Mouse (Mus musculus) myocyte (in vitro differentiated cells): Measurements from ENCODE around the gene Aarsd1. TPM values are rescaled to one million over a fixed set of nuclear protein-coding genes. Genes with fewer than 3 reads are reported as not detected.

Source experiments
- H3K27me3 ChIP-seq: one replicate; pipeline ENCODE4 v1.6.1; 2011; ENCODE audit not compliant: control insufficient read depth, insufficient read depth, insufficient read length
- H3K36me3 ChIP-seq: one replicate; pipeline ENCODE4 v1.6.1; 2011; ENCODE audit not compliant: control insufficient read depth, insufficient read depth
- H3K4me2 ChIP-seq: one replicate; pipeline ENCODE4 v1.6.1; 2011; ENCODE audit warnings: low read depth, control low read depth
- H3K4me3 ChIP-seq: one replicate; pipeline ENCODE4 v1.5.1; 2011; ENCODE audit warnings: mild to moderate bottlenecking, control low read depth, moderate library complexity
- H3K79me2 ChIP-seq: one replicate; pipeline ENCODE4 v1.6.1; 2011; ENCODE audit not compliant: control insufficient read depth, insufficient read depth
- H3ac ChIP-seq: one replicate; pipeline ENCODE4 v1.6.1; 2011; ENCODE audit not compliant: control insufficient read depth, insufficient read length
- CEBPB ChIP-seq: IDR thresholded peaks from 2 replicates; pipeline ENCODE4 v1.6.1; 2011; ENCODE audit warnings: mild to moderate bottlenecking, moderate library complexity; ENCODE audit not compliant: poor library complexity, insufficient read depth, severe bottlenecking
- E2F4 ChIP-seq: IDR thresholded peaks from one replicate; pipeline ENCODE4 v1.6.1; 2011; ENCODE audit warnings: mild to moderate bottlenecking, control low read depth, moderate library complexity; ENCODE audit not compliant: insufficient read depth
- MAX ChIP-seq: IDR thresholded peaks from one replicate; pipeline ENCODE4 v1.6.1; 2011; ENCODE audit warnings: low read depth, mild to moderate bottlenecking, control low read depth
- MYOD1 ChIP-seq, 3 experiments: IDR thresholded peaks; one replicate each; pipeline ENCODE4 v1.6.1; 2011; ENCODE audit warnings: control low read depth in 2 of 3, low read depth in 2 of 3, mild to moderate bottlenecking in 2 of 3, moderate library complexity in 1 of 3; ENCODE audit not compliant: insufficient read length in 2 of 3, control insufficient read depth in 1 of 3
- MYOG ChIP-seq, 3 experiments: IDR thresholded peaks; one replicate each; pipeline ENCODE4 v1.6.1; 2011; ENCODE audit warnings: control low read depth in 2 of 3, low read depth in 2 of 3, mild to moderate bottlenecking in 2 of 3; ENCODE audit not compliant: insufficient read length in 2 of 3, control insufficient read depth in 1 of 3, insufficient read depth in 1 of 3
- POLR2A ChIP-seq: IDR thresholded peaks from one replicate; pipeline ENCODE4 v1.6.1; 2011; ENCODE audit warnings: low read depth, mild to moderate bottlenecking, control low read depth, moderate library complexity; ENCODE audit not compliant: insufficient read length
- POLR2AphosphoS2 ChIP-seq: IDR thresholded peaks from one replicate; pipeline ENCODE4 v1.6.1; 2011; ENCODE audit warnings: low read depth, control low read depth; ENCODE audit not compliant: insufficient read length
- REST ChIP-seq: IDR thresholded peaks from one replicate; pipeline ENCODE4 v1.6.1; 2011; ENCODE audit warnings: mild to moderate bottlenecking, control low read depth, moderate library complexity; ENCODE audit not compliant: insufficient read depth, insufficient read length
- SRF ChIP-seq: IDR thresholded peaks from one replicate; pipeline ENCODE4 v1.6.1; 2011; ENCODE audit warnings: low read depth; ENCODE audit not compliant: control insufficient read depth, insufficient read length
- TCF12 ChIP-seq: IDR thresholded peaks from one replicate; pipeline ENCODE4 v1.6.1; 2011; ENCODE audit warnings: mild to moderate bottlenecking, control low read depth; ENCODE audit not compliant: poor library complexity, insufficient read depth, severe bottlenecking
- TCF3 ChIP-seq: IDR thresholded peaks from one replicate; pipeline ENCODE4 v1.6.1; 2011; ENCODE audit warnings: low read depth, control low read depth; ENCODE audit not compliant: insufficient read length
- USF1 ChIP-seq: IDR thresholded peaks from one replicate; pipeline ENCODE4 v1.6.1; 2011; ENCODE audit warnings: low read depth, mild to moderate bottlenecking, control low read depth, moderate library complexity
- polyA plus RNA-seq: library from polyadenylated mRNA; unstranded; fragments of >200 nt; fragmentation: generic; extraction: Trizol; gene quantifications from one replicate; pipeline ENCODE4 v1.2.1, GENCODE M21; 2012; ENCODE audit warnings: missing spikeins

Gene Aarsd1
- polyA plus RNA-seq, 1 experiment, result 31.2 TPM

DNA sequence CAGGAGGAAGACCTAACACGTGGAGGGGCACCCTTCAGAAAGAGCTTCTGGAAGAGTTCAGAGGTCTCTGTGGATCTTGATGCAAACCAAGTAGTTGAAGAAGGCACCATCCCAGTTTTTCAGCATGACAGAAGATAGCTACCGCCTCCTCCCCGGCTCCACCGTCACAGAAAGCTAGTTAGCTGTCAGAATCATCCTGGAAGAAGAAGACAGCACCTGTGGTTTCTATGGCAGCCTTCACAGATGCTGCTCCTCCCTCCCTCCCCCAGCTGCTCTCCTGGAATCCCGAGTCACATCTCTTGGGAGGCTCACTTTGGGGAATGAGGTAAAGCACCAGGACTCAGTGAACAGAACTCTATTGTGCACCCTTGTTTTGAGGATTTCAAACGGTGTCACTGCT is 1.6 kb upstream of the Aarsd1 start:
- H3K79me2 ChIP-seq, result peaks cover 5% of the 10 kb centered on the region
- H3K27me3 ChIP-seq, result no peaks in the 10 kb centered on the region
- no peak for TF ChIP-seq POLR2A
- no peak for TF ChIP-seq POLR2AphosphoS2
- no peak for TF ChIP-seq TCF12
- TF ChIP-seq MYOG (IDR thresholded peaks at IDR 0.05; ENCODE audit: control insufficient read depth in 1 of 3, insufficient read depth in 1 of 3, insufficient read length in 2 of 3, low read depth in 2 of 3), result no peak
- no peak for TF ChIP-seq E2F4
- TF ChIP-seq REST, result no peak
- no peak for TF ChIP-seq USF1
- TF ChIP-seq SRF, result no peak
- no peak for TF ChIP-seq MAX
- TF ChIP-seq MYOD1 (IDR thresholded peaks at IDR 0.05; ENCODE audit: control insufficient read depth in 1 of 3, insufficient read length in 2 of 3, low read depth in 2 of 3), result no peak
- no peak for TF ChIP-seq CEBPB
- TF ChIP-seq TCF3, result no peak
- no peak overlapping the region for H3ac ChIP-seq
- H3K36me3 ChIP-seq, result peaks cover 3% of the 10 kb centered on the region
- H3K4me2 ChIP-seq, result no peak overlapping the region
- no peak overlapping the region for H3K4me3 ChIP-seq

DNA sequence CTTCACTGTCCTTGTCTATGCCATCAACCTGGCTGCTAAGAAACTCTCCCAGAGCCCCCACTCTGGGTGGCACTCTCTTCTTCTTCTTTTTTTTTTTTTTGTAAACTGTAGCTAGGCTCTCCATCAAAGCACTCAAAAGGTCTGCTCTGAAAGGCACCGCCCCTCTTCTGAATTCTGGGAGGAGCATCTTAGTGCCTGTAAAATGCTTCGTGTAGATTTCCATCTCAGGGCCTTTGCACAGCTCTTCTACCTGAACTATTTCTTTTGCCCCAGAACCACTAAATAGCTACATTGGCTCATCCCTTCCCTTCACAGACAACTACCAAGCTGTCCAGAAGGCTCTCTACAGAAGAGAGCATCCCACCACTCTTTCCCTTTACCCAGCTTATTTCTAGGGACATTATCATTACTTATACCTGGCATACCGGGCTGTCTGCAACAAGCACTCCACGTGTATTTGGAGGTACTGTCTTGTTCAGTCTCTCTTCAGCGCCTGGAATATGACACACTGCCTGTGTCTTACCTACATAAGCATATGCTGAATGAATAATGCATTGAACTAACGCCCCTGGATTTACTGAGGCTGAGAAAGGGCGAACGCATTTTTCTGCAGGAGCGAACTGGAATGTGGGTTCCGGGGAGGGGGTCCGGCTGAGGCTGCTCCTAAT is 848 bp downstream of the Aarsd1 start:
- H3K36me3 ChIP-seq, result peaks cover 8% of the 10 kb centered on the region
- no peak for TF ChIP-seq REST
- TF ChIP-seq POLR2AphosphoS2, result no peak
- TF ChIP-seq USF1, result no peak
- no peak for TF ChIP-seq TCF3
- no peak for TF ChIP-seq MAX
- no peak for TF ChIP-seq SRF
- no peak for TF ChIP-seq E2F4
- no peak for TF ChIP-seq MYOD1 (IDR thresholded peaks at IDR 0.05; ENCODE audit: control insufficient read depth in 1 of 3, insufficient read length in 2 of 3, low read depth in 2 of 3)
- no peak for TF ChIP-seq POLR2A
- TF ChIP-seq TCF12, result no peak
- TF ChIP-seq MYOG (IDR thresholded peaks at IDR 0.05; ENCODE audit: control insufficient read depth in 1 of 3, insufficient read depth in 1 of 3, insufficient read length in 2 of 3, low read depth in 2 of 3), result no peak
- no peak for TF ChIP-seq CEBPB
- H3ac ChIP-seq, result peak overlapping the region; percentile 24
- no peaks in the 10 kb centered on the region for H3K79me2 ChIP-seq
- peak overlapping the region; percentile 90 for H3K4me2 ChIP-seq
- no peaks in the 10 kb centered on the region for H3K27me3 ChIP-seq
- H3K4me3 ChIP-seq, result peak overlapping the region; percentile 57

- Histone ChIP-seq H3K4me3 (no peak overlapping the region), H3ac (no peak overlapping the region), H3K36me3 (peaks cover 8% of the 10 kb centered on the region), H3K79me2 (no peaks in the 10 kb centered on the region), H3K4me2 (no peak overlapping the region), H3K27me3 (no peaks in the 10 kb centered on the region)
- TF ChIP-seq TCF12, result peak; percentile 20
- peak; percentile 25 to 63 (median 60) for TF ChIP-seq MYOD1 (IDR thresholded peaks at IDR 0.05; ENCODE audit: control insufficient read depth in 1 of 3, insufficient read length in 2 of 3, low read depth in 2 of 3)
- peak in 1 of 3 experiments; percentile 49 for TF ChIP-seq MYOG (IDR thresholded peaks at IDR 0.05; ENCODE audit: control insufficient read depth in 1 of 3, insufficient read depth in 1 of 3, insufficient read length in 2 of 3, low read depth in 2 of 3)
- TF ChIP-seq USF1, result peak; percentile 67
- no peak for TF ChIP-seq POLR2AphosphoS2
Measured at GRCm38 (mm10) chr11:101415306-101415705, 2.1 kb downstream of the Aarsd1 start.

GRCm38 (mm10) chr11:101395110-101395509 is 22.3 kb downstream of the Aarsd1 start:
- H3ac ChIP-seq, result no peak overlapping the region
- no peak overlapping the region for H3K4me2 ChIP-seq
- peaks cover 14% of the 10 kb centered on the region for H3K27me3 ChIP-seq
- no peaks in the 10 kb centered on the region for H3K36me3 ChIP-seq
- H3K79me2 ChIP-seq, result no peaks in the 10 kb centered on the region
- no peak for TF ChIP-seq MAX
- H3K4me3 ChIP-seq, result no peak overlapping the region

- peaks cover 18% of the 10 kb centered on the region for H3K27me3 ChIP-seq
- no peaks in the 10 kb centered on the region for H3K36me3 ChIP-seq
Measured at GRCm38 (mm10) chr11:101381817-101382216, 35.6 kb downstream of the Aarsd1 start.

More at GRCm38 (mm10) chr11:101381817-101382216, 35.6 kb downstream of the Aarsd1 start:
- Histone ChIP-seq H3K4me2 (no peak overlapping the region), H3K79me2 (no peaks in the 10 kb centered on the region), H3ac (no peak overlapping the region), H3K4me3 (no peak overlapping the region)
- TF ChIP-seq TCF3, result no peak
- TF ChIP-seq USF1, result no peak
- TF ChIP-seq MYOD1 (IDR thresholded peaks at IDR 0.05; ENCODE audit: control insufficient read depth in 1 of 3, insufficient read length in 2 of 3, low read depth in 2 of 3), result no peak
- no peak for TF ChIP-seq TCF12
- TF ChIP-seq MAX, result no peak
- TF ChIP-seq E2F4, result no peak
- TF ChIP-seq POLR2AphosphoS2, result no peak
- no peak for TF ChIP-seq SRF
- TF ChIP-seq CEBPB, result no peak
- no peak for TF ChIP-seq REST
- TF ChIP-seq POLR2A, result no peak
- no peak for TF ChIP-seq MYOG (IDR thresholded peaks at IDR 0.05; ENCODE audit: control insufficient read depth in 1 of 3, insufficient read depth in 1 of 3, insufficient read length in 2 of 3, low read depth in 2 of 3)
